9 mouse cellular contexts compared by ENCODE assay signal in genomic region chr7:55710872-55711558, GRCm38 (mm10). TPM values are rescaled to one million over a fixed set of nuclear protein-coding genes. Genes with fewer than 3 reads are reported as not detected.
A peak's percentile ranks its signal among the peaks of the same experiment; 100 is the strongest.
DNase-seq lines count a peak whose midpoint lies in the region; ATAC-seq and TF ChIP-seq lines count a peak whose summit lies in the region.
"Had no signal": no experiment of that assay in that cellular context is flagged by ENCODE, and none has a peak within 500 bp of the region (broad histone marks: within the 10 kb centered on the region; RNA-seq: fewer than 3 reads in every experiment).

No protein-coding gene starts in this region.

- H3K9me3 ChIP-seq in E14TG2a.4 (ENCODE audit: low read length): no peaks in the 10 kb centered on the region

- peak; percentile 63 for TF ChIP-seq CTCF in E14TG2a.4 (conservative IDR thresholded peaks at IDR 0.05; ENCODE audit: low read length)
- peak; percentile 88 for TF ChIP-seq CTCF in layer of hippocampus, adult 2 months (conservative IDR thresholded peaks at IDR 0.05)

- no peaks in the 10 kb centered on the region for H3K27me3 ChIP-seq in E14TG2a.4 (ENCODE audit: insufficient read depth, low read length)

- H3K4me1 ChIP-seq in E14TG2a.4 (replicated peaks; ENCODE audit: low read depth, low read length): no peaks in the 10 kb centered on the region

- peak; percentile 85 for DNase-seq in ZHBTc4 (ENCODE audit: low read depth, low spot score)
- peak; percentile 92 for DNase-seq in embryo, embryonic 10 days (ENCODE audit: low spot score)
- peak; percentile 36 to 59 for DNase-seq in layer of hippocampus, adult 2 months (ENCODE audit: low spot score in 2 of 2)
- DNase-seq in lung, postnatal 36 days: peak; percentile 52
- peak; percentile 38 for DNase-seq in right cerebral cortex, postnatal 25 days
- DNase-seq in gastrocnemius, adult 8-10 months (ENCODE audit: low spot score in 2 of 2): no peak

- H3K4me3 ChIP-seq in E14TG2a.4 (replicated peaks; ENCODE audit: low read length): no peak overlapping the region
- H3K4me3 ChIP-seq in layer of hippocampus, adult 2 months: no peak overlapping the region

- H3K27ac ChIP-seq in layer of hippocampus, adult 2 months: no peak overlapping the region
- H3K27ac ChIP-seq: macrophage had no signal

- peak; percentile 94 to 99 for ATAC-seq in hematopoietic stem cell, adult 5-6 weeks (replicated peaks in 1 of 2; ENCODE audit: insufficient read depth in 1 of 2, low FRiP score in 2 of 2, low TSS enrichment in 1 of 2, low read depth in 1 of 2, poor library complexity in 2 of 2, severe bottlenecking in 2 of 2)

- H3K36me3 ChIP-seq in E14TG2a.4 (ENCODE audit: insufficient read depth, low read length): no peaks in the 10 kb centered on the region

RNA-seq across cellular contexts. Expression of gene Siglech, which starts 57.0 kb away (rescaled TPM):
- total RNA-seq in hematopoietic stem cell, adult 5-6 weeks (2017): not detected in 2 replicates
- total RNA-seq in layer of hippocampus, adult 2 months (2021): 10 to 100 TPM; 12.1 to 12.8 TPM
- total RNA-seq in gastrocnemius, adult 8-10 months (2022): under 1 TPM in 2 of 4 experiments, not detected in 2; 0.19 to 0.99 TPM

Comparison
In these comparisons a context has a peak if more than half of its experiments do, and no peak if none do; other contexts are left out.
1. DNase-seq: peak in ZHBTc4 (single experiment), embryo, embryonic 10 days (single experiment), layer of hippocampus, adult 2 months (2 of 2), lung, postnatal 36 days (single experiment) and right cerebral cortex, postnatal 25 days (single experiment); none in gastrocnemius, adult 8-10 months (0 of 2).
2. RNA of gene Siglech, which starts 57.0 kb away (total RNA-seq): 12.1 to 12.8 TPM in layer of hippocampus, adult 2 months; 0.19 to 0.99 TPM in gastrocnemius, adult 8-10 months and not detected in hematopoietic stem cell, adult 5-6 weeks; every median in the first group is over 4 times any median in the second.